Mouse (Mus musculus): ENCODE results near the gene Exosc2.
"Not testable (repeated sequence)": the region's sequence is repeated elsewhere in the genome, so short reads cannot be mapped to it uniquely, and the experiment has no call there.

The Exosc2 gene

DNA sequence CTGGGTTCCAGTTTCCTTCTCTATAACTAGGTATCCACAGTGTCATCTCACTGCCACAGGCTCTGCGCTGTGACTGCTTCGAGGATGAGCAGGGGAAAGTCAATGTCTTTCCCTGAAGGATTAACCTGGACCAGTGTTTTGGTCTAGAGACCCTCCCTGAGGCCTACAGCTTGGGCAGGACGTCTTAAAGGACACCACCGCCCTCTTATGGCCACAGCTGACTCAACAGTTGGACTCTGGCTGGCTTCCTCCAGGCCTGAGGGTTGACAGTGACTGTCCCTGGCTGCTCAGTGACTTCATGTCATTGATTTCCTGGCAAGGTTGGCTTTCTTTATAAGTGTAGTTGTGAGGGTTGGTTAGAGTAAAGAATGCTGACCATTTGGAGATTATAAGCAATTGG is 3.2 kb upstream of the Exosc2 start:
- DNase-seq (ENCODE audit: low spot score): peak; percentile 81

- DNase-seq (ENCODE audit: low spot score): no peak
Measured at GRCm38 (mm10) chr2:31678641-31679040, 8.1 kb downstream of the Exosc2 start.

DNA sequence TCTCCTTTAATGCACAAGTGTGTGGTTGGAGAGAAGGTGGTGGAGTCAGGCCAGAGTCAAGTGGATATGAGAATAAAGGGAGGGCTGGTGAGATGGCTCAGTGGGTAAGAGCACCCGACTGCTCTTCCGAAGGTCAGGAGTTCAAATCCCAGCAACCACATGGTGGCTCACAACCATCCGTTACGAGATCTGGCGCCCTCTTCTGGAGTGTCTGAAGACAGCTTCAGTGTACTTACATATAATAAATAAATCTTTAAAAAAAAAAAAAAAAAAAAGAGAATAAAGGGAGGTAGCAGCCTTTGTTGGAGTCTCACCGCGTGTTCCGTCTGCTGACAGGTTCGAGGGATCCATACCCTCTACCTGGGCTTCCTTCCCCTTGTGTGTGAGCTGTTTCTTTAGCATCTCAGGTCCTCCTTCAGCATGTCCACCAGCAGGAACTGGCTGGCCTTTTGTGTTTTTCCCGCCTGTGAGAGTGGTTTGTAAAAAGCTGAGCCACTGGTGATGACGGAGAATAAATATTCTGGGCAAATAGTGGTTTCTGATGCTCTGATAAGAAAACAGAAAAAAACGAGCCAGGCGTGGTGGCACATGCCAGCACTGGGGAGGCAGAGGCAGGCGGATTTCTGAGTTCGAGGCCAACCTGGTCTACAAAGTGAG is 10.7 kb downstream of the Exosc2 start:
- DNase-seq (ENCODE audit: low spot score): not testable (repeated sequence)

- DNase-seq (ENCODE audit: low spot score): no peak
Measured at GRCm38 (mm10) chr2:31681731-31682235, 11.3 kb downstream of the Exosc2 start.

GRCm38 (mm10) chr2:31683666-31684065 is 13.2 kb downstream of the Exosc2 start:
- DNase-seq (ENCODE audit: low spot score): peak; percentile 82

DNA sequence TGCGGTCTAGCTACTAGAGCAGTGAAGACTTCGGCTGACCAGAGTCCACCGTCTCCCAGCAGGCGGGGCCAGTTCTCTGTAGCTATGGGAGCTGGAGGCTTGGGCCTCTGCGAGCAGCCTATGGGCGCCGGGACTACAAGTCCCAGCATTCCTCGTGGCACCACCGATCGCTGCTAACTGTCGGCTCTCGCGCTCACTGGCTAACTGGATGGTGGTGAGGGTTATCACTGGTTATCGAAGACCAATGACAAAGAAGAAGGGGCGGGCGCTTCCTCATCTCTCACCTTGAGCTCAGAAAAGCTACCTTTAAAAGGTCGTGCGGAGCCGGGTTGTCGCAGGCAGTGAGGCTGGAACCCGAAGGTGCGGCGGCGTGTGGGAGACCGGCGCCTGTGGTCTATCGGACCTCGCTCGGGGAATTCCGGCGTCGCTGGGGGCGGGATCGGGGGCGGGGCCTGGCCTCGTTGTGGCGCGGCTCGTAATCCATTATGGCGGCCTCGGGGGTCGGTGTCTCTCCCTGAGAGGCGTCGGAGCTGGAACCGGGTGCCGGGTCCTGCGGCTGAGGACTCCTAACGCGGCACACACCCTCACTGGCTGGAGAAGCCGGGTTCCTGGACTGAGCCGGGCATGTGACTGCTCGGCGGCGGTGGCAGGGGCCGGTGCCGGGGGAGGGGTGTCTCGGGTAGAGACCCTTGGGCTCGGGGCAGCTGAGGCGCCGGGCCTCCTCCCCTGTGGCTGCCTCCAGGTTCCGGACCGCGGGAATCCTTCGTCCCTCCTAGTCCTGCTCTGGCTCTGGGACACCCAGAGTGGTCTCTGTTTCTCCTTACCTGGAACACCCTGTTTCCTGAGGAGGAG is 17.8 kb downstream of the Exosc2 start, which contains the start of gene Abl1:
TSS of gene Abl1 (plus strand) at position 303 of the 852 bp plus-strand sequence.
- DNase-seq (ENCODE audit: low spot score): peak; percentile 99

GRCm38 (mm10) chr2:31689045-31689444 is 18.5 kb downstream of the Exosc2 start:
- DNase-seq (ENCODE audit: low spot score): peak; percentile 34

DNA sequence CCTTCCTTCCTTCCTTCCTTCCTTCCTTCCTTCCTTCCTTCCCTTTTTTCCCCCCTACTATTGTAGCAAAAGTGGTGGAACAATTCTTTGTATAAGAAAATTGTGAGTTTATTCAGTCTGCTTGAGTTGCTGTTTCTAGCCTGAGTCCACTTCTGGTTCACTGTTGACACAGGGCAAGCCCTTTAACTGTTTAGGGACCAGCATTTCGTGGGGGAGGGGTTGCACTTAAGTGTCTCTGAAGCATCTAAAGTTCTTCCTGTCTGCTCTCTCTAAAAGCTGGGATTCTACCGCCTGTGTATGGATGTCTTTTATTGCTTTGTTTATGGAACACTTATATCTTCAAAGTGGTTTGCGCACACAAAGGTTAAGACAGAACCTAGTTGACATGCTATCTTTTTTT is 19.5 kb downstream of the Exosc2 start:
- DNase-seq (ENCODE audit: low spot score): peak; percentile 35

DNA sequence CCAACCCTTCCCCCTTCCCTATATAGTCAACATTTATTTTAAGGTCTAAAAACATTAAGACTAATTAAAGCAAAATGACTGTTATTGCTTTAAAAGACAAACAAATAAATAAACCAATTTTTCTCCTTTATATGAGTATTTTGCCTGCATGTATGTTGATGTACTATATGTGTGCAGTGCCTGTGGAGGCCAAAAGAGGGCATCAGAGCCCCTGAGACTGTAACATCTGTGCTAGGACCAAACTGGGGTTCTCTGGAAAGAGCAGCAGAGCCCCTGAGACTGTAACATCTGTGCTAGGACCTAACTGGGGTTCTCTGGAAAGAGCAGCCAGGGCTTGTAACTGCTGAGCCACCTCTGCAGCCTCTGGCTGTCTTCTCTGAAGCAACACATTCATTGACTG is 27.7 kb downstream of the Exosc2 start:
- DNase-seq (ENCODE audit: low spot score): no peak

GRCm38 (mm10) chr2:31700545-31701446 is 30.3 kb downstream of the Exosc2 start:
- peak; percentile 68 for DNase-seq (ENCODE audit: low spot score)

DNA sequence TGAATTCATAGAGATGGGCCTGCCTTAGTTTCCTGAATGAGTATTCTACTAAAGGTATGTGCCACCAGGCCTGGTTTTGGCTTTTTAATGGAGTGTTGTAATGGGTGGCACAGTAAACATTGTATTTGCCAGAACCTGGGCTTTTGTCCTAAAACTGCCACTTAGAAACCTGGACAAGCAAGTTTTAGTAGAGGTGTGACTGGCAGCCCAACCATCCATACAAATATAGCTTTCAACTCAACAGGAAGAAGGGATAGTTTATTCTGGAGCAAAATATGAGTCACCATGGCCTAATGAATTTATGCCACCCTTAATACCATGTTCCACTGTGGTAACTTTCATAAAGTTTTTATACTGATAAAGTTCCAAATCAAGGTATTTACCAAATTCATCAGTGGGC is 32.7 kb downstream of the Exosc2 start:
- no peak for DNase-seq (ENCODE audit: low spot score)

DNA sequence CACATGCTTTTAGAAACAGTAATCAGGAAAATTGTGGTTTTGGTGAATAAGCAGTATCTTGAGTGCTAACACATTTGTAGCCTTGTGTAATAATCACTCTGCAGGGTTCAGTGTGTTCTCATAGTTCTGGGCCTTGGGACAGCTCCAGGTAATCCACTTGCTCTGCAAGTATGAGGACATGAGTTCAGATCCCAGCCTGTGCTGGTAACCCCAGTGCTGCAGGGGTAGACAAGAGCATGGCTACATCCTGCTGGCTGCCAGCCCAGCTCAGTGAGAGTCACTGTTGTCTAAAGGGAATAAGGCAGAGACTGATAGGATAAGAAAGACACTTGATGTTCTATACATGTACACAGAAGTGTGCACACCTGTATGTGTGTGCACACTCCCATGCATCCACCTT is 35.4 kb downstream of the Exosc2 start:
- DNase-seq (ENCODE audit: low spot score): no peak

- no peak for DNase-seq (ENCODE audit: low spot score)
Measured at GRCm38 (mm10) chr2:31706531-31706930, 36.0 kb downstream of the Exosc2 start.

DNA sequence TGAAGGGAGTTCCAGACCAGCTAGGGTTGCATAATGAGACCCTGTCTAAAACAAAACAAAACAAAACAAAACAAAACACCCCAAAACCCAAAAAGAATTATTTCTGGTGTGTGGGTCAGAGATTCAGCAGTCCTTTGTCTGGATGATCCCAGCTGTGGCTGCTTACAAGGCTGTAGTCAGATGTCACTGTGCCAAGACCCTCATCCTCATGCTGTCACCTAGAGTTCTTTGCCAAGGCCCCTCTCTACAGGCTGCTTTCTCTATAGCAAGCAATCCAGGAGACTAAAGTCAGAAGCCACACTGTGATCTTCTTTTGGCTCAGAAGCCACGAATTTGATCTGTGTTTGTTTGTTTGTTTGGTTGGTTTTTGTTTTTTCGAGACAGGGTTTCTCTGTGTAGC is 42.2 kb downstream of the Exosc2 start:
- DNase-seq (ENCODE audit: low spot score): no peak

DNA sequence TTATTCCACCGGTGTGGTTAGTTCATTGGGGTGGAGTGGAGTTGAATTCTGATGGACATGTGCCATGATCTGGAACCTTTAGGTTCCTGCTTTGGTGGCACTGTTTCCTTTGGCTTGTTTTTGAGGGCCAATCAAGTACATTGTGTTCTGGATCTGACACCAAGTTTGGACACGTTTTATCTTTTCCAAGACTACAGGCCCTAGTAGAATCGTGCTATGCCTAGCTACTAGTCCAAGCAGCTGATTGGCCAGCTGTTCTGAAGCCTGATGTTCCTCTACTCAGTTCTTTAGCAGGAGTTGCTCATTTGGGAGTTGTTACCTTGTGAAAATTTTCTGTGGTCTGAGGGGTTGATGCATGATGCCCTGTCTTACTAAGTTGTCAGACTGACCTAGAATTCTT is 43.3 kb downstream of the Exosc2 start:
- DNase-seq (ENCODE audit: low spot score): no peak

DNA sequence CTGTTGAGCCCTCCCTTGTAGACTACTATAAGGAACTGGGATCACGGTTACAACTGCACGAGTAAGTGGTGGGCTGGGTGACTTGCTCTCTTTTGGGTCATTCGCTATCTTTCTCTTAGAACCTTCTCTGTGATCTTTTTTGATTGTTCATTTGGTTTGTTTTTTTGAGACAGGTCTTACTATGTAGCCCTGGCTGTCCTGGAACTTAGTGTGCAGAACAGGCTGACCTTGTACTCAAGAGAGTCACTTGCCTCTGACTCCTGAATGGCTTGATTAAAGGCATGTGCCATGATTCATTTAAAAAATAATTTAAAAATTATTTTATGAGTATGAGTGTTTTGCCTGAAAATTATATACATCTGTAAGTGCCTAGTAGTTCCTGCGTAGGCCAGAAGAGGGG is 44.3 kb downstream of the Exosc2 start:
- DNase-seq (ENCODE audit: low spot score): no peak

- no peak for DNase-seq (ENCODE audit: low spot score)
Measured at GRCm38 (mm10) chr2:31715985-31716384, 45.5 kb downstream of the Exosc2 start.

DNA sequence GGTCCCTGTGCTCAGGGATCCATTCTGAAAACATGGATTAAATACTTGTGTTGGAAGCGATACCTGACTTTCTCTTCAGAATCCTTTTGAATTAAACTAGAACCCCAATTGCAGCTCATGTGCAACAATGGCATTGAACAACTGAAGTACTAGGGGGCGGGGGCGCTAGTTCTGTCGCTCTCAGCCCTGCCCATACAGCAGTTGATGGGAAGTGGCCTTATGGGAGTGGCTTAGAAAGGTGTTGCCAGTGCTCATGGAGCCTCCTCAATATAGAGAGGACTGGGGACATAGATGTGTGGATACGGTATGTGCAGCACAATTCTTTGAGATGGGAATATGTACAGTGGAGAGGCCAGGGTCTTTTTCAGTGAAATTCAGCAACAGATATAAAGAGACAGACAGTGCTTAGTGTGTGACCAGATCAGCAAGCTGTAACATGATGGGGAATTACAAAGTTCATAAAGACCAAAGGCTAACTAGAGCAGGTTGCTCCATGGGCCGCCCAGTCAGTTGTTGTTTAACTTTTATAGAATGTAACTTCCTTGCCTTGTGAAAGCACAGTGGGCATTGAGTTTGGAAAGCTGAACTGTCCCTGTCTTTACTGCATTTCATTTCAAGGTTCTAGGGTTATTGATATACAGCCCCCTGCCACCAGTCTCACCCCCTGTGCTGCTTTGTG is 48.8 kb downstream of the Exosc2 start:
- no peak for DNase-seq (ENCODE audit: low spot score)

DNA sequence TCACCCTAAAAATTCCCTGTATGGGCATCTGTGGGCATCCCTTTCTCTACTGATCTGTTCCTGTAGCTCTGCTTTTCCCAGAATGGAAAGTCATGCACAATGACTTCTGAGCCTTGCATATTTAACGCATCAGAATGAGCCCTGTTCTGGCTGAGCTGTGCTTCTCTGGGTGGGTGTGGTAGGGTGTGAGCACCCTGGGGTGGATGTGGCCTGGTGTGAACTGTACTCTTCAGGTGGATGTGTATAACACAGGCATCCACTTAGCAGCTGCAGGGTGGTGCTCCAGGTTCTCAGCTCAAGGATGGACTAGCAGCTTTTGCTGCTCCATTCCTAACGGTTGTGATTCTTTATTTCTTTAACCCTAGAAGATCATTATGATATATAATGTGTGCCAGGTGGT is 49.4 kb downstream of the Exosc2 start:
- DNase-seq (ENCODE audit: low spot score): no peak

DNA sequence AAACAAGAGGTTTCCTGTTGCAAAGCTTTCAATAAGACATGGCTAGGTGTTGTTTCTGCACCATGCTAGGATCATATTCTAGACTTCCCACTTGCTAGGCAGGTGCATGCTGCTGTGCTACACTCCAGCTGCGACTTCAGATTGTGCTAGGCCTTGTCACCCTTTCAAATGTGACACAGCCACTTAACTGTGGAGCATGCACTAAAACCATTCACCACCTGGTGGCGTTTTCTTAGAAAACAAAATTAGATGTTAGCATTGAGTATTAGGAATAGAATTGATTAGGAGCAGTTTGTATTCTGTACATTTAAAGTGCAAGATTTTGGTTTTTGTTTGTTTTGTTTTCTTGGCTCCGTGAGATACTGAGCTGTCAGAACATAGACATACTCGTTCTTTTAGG is 50.3 kb downstream of the Exosc2 start:
- peak; percentile 46 for DNase-seq (ENCODE audit: low spot score)

DNA sequence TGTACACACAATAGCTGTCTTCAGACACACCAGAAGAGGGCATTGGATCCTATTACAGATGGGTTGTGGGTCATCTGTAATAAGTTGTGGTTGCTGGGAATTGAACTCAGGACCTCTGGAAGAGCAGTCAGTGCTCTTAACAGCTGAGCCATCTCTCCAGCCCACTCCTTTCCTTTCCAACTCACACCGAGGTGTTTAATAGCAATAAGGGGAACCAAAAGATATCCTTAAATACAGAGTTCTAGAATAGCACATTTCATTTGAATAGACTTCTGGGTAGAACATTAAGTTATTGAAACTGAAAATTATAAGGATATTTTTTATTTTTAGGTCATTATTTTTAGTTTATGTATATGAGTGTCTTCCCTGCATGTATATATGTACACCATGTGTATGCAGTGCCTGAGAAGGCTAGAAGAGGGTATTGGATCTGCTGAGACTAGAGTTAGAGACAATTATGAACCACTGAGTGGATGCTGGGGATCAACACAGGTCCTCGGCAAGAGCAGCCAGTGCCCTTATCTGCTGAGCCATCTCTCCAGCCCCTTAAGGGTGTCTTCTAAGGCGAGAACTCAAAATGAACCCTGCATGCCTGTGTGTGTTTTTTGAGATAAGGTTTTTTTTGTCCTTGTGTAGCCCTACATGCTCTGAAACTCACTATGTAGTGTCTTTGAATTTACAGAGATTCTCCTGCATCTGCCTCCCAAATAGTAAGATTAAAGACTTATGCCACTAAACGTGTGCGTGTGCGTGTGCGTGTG is 54.4 kb downstream of the Exosc2 start:
- DNase-seq (ENCODE audit: low spot score): no peak

All from embryo, embryonic 10.5 days (tissue).